Mouse (Mus musculus): ENCODE results near the gene Cog7. TPM values are rescaled to one million over a fixed set of nuclear protein-coding genes. Genes with fewer than 3 reads are reported as not detected.

Cog7 gene
- total and polyA plus RNA-seq, 2 experiments from 2014 or later, result 32.2 to 38.1 TPM

DNA sequence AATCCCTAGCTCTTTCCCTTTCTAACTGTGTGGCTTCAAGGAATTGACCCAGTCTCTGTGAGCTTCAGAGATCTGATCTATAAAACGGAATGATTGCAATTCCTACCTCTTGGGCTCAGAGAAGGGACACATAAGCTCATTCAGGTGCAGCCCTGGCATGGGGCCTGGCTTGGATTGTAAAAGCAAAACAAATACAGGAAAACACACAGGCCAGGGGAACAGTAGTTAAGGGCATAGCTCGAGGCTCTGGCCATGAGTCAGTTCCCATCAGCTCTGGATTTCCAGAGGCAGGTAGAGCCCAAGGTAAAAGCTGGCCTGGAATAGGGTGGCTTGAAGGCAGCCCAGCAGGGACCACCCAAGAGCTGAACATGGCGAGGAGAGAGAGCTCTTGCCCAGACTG is 107.5 kb downstream of the Cog7 start:
- no peak for ATAC-seq

DNA sequence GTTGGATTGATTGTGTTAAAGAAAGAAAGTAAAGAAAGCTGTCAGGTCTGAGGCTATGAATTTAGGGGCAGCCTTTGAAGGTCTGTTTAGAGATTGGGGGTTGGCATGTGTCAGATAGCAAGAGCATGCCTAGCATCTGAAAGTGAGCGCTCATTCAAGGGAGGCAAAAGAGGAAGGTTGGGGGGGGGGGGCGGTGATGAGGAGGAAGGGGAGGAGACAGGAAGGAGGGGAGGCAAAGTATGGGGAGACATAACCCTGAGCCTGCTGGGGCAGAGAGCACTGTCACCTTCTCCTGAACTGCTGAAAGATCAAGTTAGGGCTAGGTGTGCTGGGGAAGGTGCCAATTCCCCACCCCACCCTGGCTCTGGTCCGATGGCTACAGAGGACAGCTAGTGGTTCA is 109.9 kb downstream of the Cog7 start:
- no peak for TF ChIP-seq CTCF (IDR thresholded peaks at IDR 0.05; ENCODE audit: low read depth)
- 75% methylated on average over 2 of the region's 3 CpGs for WGBS
- no peak for ATAC-seq

More for the DNA sequence above, 107.5 kb downstream of the Cog7 start:
- Histone ChIP-seq H3K9ac (replicated peaks; ENCODE audit: low read length) (no peak overlapping the region), H3K4me3 (ENCODE audit: low read length) (no peak overlapping the region), H3K27ac (no peak overlapping the region), H3K4me2 (ENCODE audit: low read depth, low read length) (no peak overlapping the region), H3K4me1 (ENCODE audit: insufficient read depth, low read length) (no peaks in the 10 kb centered on the region), H3K9me3 (ENCODE audit: low read length) (no peaks in the 10 kb centered on the region), H3K27me3 (ENCODE audit: insufficient read depth, low read length) (no peaks in the 10 kb centered on the region), H3K36me3 (ENCODE audit: insufficient read depth, low read length) (no peaks in the 10 kb centered on the region)
- DNase-seq (ENCODE audit: low spot score), result no peak
- no peak for TF ChIP-seq CTCF (IDR thresholded peaks at IDR 0.05; ENCODE audit: low read depth)
- 65% methylated on average over 3 of the region's 3 CpGs for WGBS

DNA sequence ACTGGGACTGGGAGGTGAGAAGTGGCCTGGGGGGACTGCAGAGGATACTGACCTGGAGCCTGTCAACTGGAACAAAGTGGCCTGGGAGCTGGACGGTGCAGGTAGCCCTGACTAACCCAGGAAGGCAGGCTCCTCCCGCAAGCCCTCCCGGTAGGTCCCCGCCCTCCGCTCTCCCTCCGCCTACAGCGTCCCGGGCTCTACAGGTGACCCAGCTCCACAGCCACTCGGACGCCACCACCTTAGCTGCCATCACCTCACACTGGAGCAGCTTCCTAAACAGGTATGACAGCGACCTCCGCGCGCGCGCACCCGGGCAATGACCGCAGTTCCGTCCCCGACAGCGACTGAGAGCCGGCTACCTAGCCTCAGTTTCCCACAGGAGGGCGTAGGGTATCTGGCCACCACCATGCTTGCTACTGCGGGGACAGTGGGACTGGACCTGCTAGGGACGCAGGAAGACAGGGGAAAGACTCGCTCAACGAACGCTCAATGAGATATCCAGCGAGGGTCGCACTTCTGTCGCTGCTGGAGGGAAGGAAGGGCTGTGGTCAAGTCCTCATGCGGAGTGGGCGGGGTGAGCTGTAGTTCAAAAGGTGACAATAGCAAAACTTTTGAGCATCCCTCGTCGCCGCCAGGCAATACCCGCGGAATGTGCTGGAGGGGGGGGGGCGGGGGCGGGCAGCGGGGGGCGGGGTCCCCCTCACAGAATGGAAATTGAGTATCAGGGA is 116.5 kb downstream of the Cog7 start, which contains the start of gene Scnn1b:
Gene Scnn1b (plus strand): TSS at position 181 of the 728 bp plus-strand sequence.
- Histone ChIP-seq H3K4me3 (ENCODE audit: low read length) (peak within 1 kb of the TSS; percentile 35), H3K36me3 (ENCODE audit: insufficient read depth, low read length) (no peaks in the 10 kb centered on the region), H3K27me3 (ENCODE audit: insufficient read depth, low read length) (no peaks in the 10 kb centered on the region), H3K4me1 (ENCODE audit: insufficient read depth, low read length) (peaks cover 6% of the 10 kb centered on the region; the same call in 1 of the 2 replicates), H3K9ac (replicated peaks; ENCODE audit: low read length) (no peak within 1 kb of the TSS), H3K27ac (no peak within 1 kb of the TSS), H3K4me2 (ENCODE audit: low read depth, low read length) (peak within 1 kb of the TSS; percentile 71), H3K9me3 (ENCODE audit: low read length) (no peaks in the 10 kb centered on the region)
- 5% methylated on average over 40 of the region's 42 CpGs for WGBS
- TF ChIP-seq CTCF (IDR thresholded peaks at IDR 0.05; ENCODE audit: low read depth), result no peak
- ATAC-seq, result peak; percentile 38; the same call in 1 of the 2 replicates
- DNase-seq (ENCODE audit: low spot score), result no peak

More for the DNA sequence above, 109.9 kb downstream of the Cog7 start:
- no peak overlapping the region for H3K4me2 ChIP-seq (ENCODE audit: low read depth, low read length)
- H3K36me3 ChIP-seq (ENCODE audit: insufficient read depth, low read length), result no peaks in the 10 kb centered on the region
- H3K4me3 ChIP-seq (ENCODE audit: low read length), result no peak overlapping the region
- no peak overlapping the region for H3K9ac ChIP-seq (replicated peaks; ENCODE audit: low read length)
- DNase-seq (ENCODE audit: low spot score), result no peak
- H3K27ac ChIP-seq, result no peak overlapping the region
- no peaks in the 10 kb centered on the region for H3K9me3 ChIP-seq (ENCODE audit: low read length)
- H3K4me1 ChIP-seq (ENCODE audit: insufficient read depth, low read length), result no peaks in the 10 kb centered on the region
- no peaks in the 10 kb centered on the region for H3K27me3 ChIP-seq (ENCODE audit: insufficient read depth, low read length)

DNA sequence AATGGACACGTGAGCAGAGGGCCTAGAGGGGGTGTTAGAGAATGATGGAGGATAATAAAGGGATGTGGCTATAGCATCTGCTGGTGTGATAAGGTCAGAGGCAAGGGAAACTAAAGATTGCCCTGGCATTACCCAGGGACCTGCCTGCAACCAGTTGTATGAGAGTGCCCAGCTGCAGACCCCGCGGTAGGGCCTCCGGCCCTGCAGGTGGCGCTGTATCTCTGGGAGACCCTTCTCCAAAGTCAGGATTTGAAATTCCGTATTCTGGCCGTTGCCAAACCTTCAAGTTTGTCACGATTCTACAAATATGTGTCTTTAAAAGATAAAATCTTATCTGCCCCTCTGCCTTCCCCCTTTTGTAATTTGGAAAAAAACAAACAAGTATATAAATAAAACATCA is 122.6 kb downstream of the Cog7 start:
- H3K4me2 ChIP-seq (ENCODE audit: low read depth, low read length), result no peak overlapping the region
- DNase-seq (ENCODE audit: low spot score) (no peak), ATAC-seq (no peak)
- no peak; the same call in 1 of the 2 replicates for TF ChIP-seq CTCF (IDR thresholded peaks at IDR 0.05; ENCODE audit: low read depth)
- no peaks in the 10 kb centered on the region for H3K4me1 ChIP-seq (ENCODE audit: insufficient read depth, low read length)
- no peak overlapping the region for H3K4me3 ChIP-seq (ENCODE audit: low read length)
- no peak overlapping the region for H3K9ac ChIP-seq (replicated peaks; ENCODE audit: low read length)
- no peak overlapping the region for H3K27ac ChIP-seq
- WGBS, result 87% methylated on average over 8 of the region's 8 CpGs
- H3K9me3 ChIP-seq (ENCODE audit: low read length), result no peaks in the 10 kb centered on the region
- no peaks in the 10 kb centered on the region for H3K27me3 ChIP-seq (ENCODE audit: insufficient read depth, low read length)
- H3K36me3 ChIP-seq (ENCODE audit: insufficient read depth, low read length), result no peaks in the 10 kb centered on the region

DNA sequence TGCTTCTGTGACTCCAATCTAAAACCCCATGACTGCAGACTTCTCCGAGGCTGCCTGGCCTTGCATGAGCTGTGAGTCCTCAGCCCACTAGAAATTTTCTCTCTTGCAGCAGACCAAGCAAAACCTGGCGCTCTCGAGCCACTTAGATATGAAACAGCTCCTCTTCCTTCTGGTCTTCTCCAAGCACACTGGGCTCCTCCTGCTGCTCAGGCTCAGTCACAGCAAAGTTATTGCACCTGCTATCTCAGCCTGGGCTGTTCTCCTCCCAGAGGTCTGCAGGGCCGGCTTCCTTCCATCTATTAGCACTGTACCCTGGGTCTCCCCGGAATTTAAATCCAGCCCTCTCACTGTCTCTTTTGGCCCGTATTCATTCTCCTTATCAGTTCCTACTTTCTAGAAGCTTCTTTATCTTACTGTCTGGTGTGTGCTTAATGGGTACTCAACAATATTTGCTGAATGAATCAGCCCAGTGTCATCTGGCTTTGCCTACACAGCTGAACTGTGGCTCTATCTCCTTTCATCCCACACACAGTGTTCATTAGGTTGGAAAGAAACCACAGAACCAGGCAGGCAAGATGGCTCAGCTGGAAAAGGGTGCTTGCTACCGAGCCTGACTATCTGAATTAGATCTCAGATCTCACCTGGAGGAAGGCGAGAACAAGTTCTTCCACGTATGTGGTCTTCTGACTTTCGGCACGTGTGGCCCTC is 124.2 kb downstream of the Cog7 start:
- ATAC-seq (no peak), DNase-seq (ENCODE audit: low spot score) (peak; percentile 10)
- no peak overlapping the region for H3K4me3 ChIP-seq (ENCODE audit: low read length)
- no peaks in the 10 kb centered on the region for H3K4me1 ChIP-seq (ENCODE audit: insufficient read depth, low read length)
- no peak for TF ChIP-seq CTCF (IDR thresholded peaks at IDR 0.05; ENCODE audit: low read depth)
- no peak overlapping the region for H3K27ac ChIP-seq
- H3K4me2 ChIP-seq (ENCODE audit: low read depth, low read length), result no peak overlapping the region
- 78% methylated on average over 11 of the region's 11 CpGs for WGBS
- no peak overlapping the region for H3K9ac ChIP-seq (replicated peaks; ENCODE audit: low read length)
- H3K9me3 ChIP-seq (ENCODE audit: low read length), result no peaks in the 10 kb centered on the region
- no peaks in the 10 kb centered on the region for H3K27me3 ChIP-seq (ENCODE audit: insufficient read depth, low read length)
- H3K36me3 ChIP-seq (ENCODE audit: insufficient read depth, low read length), result no peaks in the 10 kb centered on the region

DNA sequence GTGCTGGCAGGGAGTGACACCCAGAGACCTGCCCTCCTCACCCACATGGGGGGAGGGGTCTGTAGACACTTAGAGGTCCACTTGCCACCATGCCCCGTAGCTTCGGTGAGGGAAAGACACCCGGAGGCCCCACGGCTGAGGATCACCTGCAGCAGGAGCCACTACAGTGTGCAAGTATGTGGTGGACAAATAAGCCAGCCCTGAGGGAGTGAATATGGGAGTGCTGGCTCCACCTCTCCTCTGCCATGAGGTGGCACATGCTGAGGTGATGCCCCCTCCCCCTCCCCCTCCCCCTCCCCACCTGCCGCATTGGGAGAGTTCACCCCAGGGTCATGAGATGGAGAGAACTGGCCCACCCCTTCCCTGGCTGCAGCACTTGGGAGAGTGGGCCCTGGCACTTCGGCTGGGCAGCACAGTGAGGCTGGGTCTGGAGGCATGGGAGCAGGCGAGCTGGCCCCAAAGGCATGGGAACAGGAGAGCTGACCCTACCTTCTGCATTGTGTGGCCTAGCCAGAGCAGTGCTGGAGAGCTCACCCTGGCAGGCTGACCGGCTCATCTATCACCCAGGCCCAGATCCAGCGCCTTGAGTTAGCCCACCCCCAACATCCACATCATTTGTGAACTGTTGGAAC is 132.9 kb downstream of the Cog7 start:
- H3K9ac ChIP-seq (replicated peaks; ENCODE audit: low read length), result no peak overlapping the region
- H3K27me3 ChIP-seq (ENCODE audit: insufficient read depth, low read length), result no peaks in the 10 kb centered on the region
- ATAC-seq, result no peak
- TF ChIP-seq CTCF (IDR thresholded peaks at IDR 0.05; ENCODE audit: low read depth), result no peak
- H3K27ac ChIP-seq, result no peak overlapping the region
- H3K4me1 ChIP-seq (ENCODE audit: insufficient read depth, low read length), result no peaks in the 10 kb centered on the region
- H3K9me3 ChIP-seq (ENCODE audit: low read length), result no peaks in the 10 kb centered on the region
- DNase-seq (ENCODE audit: low spot score), result no peak
- 85% methylated on average over 8 of the region's 9 CpGs for WGBS
- no peak overlapping the region for H3K4me3 ChIP-seq (ENCODE audit: low read length)
- no peak overlapping the region for H3K4me2 ChIP-seq (ENCODE audit: low read depth, low read length)
- no peaks in the 10 kb centered on the region for H3K36me3 ChIP-seq (ENCODE audit: insufficient read depth, low read length)
